Mouse (Mus musculus) left cerebral cortex, postnatal 10 days (tissue): ENCODE measurements around the gene Tbc1d20. TPM values are rescaled to one million over a fixed set of nuclear protein-coding genes. Genes with fewer than 3 reads are reported as not detected.

ENCODE experiments used
- DNase-seq, 2 experiments: peaks; one replicate each; pipeline ENCODE4 v3.0.0; 2021 to 2022; ENCODE audit warnings: low spot score in 2 of 2, mixed read lengths in 1 of 2; ENCODE audit errors: extremely low spot score in 1 of 2
- intact Hi-C: fragments of 180-260 bp; cut with DNase I; formaldehyde crosslinking; loops from one replicate; pipeline ENCODE4 v1.15.1; 2025
- total RNA-seq, 2 experiments: library from RNA; stranded (reverse); gene quantifications; 2 replicates each; pipeline ENCODE4 v1.2.3; 2021

Tbc1d20 gene
- total RNA-seq, 2 experiments from 2014 or later = 42.8 to 46.9 TPM

DNA sequence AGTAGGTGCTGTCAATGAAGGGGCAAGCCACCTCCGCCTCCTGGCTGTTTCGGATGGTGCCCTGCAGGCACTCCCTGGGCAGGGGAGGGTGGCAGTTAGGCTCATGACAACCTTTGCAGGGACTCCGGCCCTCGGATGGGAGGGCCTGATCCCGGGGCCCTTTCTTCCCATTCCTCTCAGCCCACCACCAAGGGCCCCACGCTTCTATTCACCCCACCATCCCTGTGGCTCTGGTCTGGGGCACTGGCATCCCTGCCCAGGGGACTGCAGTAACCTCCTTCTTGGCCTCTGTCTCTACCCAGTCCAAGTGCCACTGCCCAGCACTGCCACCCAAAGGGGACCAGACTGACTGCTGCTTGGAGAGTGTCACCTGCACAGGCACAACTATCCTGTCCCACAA is 28.6 kb downstream of the Tbc1d20 start:
- intact Hi-C loops = loop anchor here (10.0 kb wide), 1 partner anchor 67 kb away; no protein-coding TSS in a partner anchor

GRCm38 (mm10) chr2:152323971-152324370 is 30.3 kb downstream of the Tbc1d20 start:
- intact Hi-C loops = loop anchor here (10.0 kb wide), 1 partner anchor 69 kb away; no protein-coding TSS in a partner anchor
- no peak for DNase-seq

More for the DNA sequence above, 28.6 kb downstream of the Tbc1d20 start:
- no peak for DNase-seq

- no peak for DNase-seq
- intact Hi-C loops = loop anchor here (10.0 kb wide), 1 partner anchor 70 kb away; no protein-coding TSS in a partner anchor
These were observed 31.2 kb downstream of the Tbc1d20 start for GRCm38 (mm10) chr2:152324842-152325241.

GRCm38 (mm10) chr2:152326157-152326556 is 32.5 kb downstream of the Tbc1d20 start:
- DNase-seq = no peak
- intact Hi-C loops = loop anchor here (10.0 kb wide), 1 partner anchor 71 kb away; no protein-coding TSS in a partner anchor

DNA sequence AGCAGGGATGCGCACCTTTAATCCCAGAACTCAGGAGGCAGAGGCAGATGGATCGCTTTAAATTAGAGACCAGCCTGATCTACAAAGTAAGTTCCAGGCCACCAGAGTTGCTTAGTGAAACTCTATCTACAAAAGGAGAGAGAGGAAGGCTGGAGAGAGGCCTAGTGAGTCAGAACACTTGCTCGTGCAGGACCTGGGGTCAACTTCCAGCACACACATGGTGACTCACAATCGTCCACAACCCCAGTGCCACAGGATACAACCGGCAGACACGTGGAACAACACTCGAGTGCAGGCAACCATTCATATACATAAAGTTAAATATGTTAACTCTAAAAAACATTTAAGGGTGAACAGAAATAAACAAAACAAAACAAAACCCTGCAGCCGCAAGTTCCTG is 33.0 kb downstream of the Tbc1d20 start:
- intact Hi-C loops = loop anchor here (10.0 kb wide), 1 partner anchor 72 kb away; no protein-coding TSS in a partner anchor
- DNase-seq = no peak

DNA sequence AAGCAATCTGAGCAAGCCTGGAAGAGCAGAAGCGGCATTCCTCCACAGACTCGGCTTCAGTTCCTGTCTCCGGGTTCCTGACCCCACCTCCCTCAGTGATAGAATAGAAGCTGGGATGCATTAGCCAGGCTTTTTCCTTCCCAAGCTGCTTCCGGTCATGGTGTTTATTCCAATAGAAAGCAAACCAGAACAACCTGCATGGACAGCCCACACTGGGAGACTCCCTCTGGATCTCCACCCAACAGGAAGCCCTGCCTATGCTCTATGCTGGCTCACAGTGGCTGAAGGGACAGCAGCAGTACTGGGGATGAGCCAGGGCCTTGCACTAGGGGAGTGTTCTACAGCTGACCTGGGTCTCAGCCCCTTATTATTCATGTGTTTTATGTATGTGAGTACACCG is 34.4 kb downstream of the Tbc1d20 start:
- no peak for DNase-seq
- intact Hi-C loops = loop anchor here (10.0 kb wide), 1 partner anchor 73 kb away; no protein-coding TSS in a partner anchor

GRCm38 (mm10) chr2:152330858-152331423 is 37.3 kb downstream of the Tbc1d20 start:
- DNase-seq = no peak

DNA sequence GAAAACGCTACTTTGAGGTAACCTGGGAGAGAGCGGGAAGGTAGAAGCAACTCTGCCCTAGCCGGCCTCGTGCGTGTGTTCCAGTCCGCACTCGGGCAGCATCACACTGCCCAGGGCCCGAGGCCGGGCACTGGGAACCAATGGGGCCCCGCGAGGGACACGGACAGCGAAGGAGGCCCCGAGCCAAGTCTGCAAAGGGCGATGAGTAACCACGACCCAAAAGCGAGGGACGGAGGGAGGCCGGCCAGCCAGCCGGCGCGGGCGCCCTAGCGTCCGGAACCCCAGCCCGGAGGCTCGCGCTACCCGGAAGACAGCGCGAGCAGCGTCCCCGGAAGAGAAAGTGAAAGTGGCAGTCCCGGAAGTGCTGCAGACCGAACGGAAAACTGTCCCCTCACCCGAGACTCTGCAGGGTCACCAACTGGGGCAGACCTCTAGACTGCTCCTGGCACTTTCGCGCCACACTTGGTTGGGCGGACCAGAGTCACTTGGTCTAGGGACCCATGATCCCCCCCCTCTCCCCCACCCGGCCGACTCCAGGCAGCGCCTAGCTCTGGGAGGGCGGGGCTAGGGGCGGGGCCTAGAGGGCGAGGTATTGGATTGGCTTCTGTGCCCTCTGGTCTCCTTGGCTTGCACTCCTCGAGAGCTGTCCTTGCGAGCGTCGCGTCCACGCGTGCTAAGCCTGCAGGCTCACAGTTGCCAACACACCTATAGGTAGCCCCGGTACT is 38.6 kb downstream of the Tbc1d20 start, which contains the start of gene Rbck1:
TSS of gene Rbck1 (minus strand) at position 553 of the 725 bp plus-strand sequence.
- intact Hi-C loops = no loop called here
- DNase-seq = peak; percentile 77 to 89

More at GRCm38 (mm10) chr2:152330858-152331423, 37.3 kb downstream of the Tbc1d20 start:
- intact Hi-C loops = no loop called here

DNA sequence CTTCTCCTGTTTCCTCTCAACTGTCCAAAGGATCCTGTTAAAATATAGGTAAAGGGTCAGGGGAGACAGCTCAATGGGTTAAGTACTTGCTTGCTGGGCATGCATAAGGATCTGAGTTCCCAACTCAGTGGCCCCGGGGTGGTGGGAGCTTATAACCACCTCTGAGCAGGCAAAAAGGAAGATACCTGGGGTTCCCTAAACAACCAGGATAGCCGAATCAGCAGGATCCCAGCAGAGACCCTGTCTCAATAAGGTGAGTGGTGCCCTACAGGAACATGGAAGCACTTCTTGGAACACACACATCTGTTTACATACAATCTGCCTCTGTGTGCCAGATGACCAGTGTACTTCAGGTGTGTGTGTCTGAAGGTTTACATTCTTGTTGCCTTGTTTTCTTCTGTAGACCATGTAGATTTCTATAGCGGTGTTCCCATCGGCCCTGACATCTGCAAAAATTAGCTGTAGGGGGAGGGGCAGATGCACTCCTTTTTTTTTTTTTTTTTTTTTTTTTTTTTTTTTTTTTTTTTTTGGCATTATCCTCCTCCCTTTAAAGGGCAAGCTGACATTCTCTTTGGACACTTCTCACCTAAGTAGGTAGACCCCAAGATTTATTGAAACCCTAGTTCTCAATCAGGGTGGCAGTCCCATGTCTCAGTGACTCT is 39.8 kb downstream of the Tbc1d20 start:
- DNase-seq = no peak
- intact Hi-C loops = no loop called here

DNA sequence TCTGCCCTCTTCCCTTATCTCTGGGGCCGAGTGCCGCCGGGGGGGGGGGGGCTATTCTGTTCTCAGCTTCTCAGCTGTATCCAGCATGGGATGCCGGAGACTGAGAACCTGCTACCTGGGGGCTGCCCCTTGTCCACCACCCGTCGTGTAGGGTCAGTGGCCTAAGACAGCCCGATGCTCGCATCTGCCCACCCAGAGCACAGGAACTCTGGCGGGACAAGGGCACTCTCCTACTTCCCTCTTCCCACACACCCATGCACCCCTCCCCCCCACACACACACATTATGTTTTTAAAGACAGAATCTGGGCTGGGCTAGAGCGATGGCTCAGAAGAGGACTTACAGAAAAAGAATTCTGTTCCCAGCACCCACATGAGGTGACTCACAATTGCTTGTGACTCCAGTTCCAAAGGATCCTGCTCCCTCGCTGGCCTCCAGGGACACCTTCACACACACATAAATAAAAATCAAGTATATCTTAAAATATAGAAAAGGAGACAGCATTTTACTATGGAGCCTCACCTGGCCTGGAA is 41.7 kb downstream of the Tbc1d20 start:
- DNase-seq = no peak

GRCm38 (mm10) chr2:152336856-152337255 is 43.2 kb downstream of the Tbc1d20 start:
- DNase-seq = no peak
- intact Hi-C loops = no loop called here

More for the DNA sequence above, 41.7 kb downstream of the Tbc1d20 start:
- intact Hi-C loops = no loop called here

- intact Hi-C loops = no loop called here
- no peak for DNase-seq
These were observed 44.1 kb downstream of the Tbc1d20 start for GRCm38 (mm10) chr2:152337591-152338212.

DNA sequence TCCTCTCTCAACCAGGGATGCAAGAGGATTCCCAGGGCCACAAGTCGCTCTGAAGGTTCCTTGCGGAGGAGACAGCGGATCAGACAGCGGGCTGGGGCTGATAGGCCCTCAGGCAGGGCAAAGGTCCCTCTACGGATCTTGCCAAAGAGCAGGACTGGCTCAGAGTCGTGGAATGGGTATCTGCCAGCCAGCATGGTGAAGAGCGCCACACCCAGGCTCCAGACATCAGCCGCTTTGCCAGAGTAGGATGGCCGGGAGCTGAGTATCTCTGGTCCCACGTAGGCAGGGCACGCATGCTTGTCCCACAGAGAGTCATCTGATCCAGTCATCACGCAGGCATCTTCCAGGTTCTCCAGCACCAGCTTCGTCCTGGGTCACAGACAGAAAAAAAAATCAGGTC is 44.7 kb downstream of the Tbc1d20 start:
- intact Hi-C loops = no loop called here
- DNase-seq = no peak

GRCm38 (mm10) chr2:152339631-152340179 is 46.1 kb downstream of the Tbc1d20 start:
- intact Hi-C loops = no loop called here
- no peak for DNase-seq

DNA sequence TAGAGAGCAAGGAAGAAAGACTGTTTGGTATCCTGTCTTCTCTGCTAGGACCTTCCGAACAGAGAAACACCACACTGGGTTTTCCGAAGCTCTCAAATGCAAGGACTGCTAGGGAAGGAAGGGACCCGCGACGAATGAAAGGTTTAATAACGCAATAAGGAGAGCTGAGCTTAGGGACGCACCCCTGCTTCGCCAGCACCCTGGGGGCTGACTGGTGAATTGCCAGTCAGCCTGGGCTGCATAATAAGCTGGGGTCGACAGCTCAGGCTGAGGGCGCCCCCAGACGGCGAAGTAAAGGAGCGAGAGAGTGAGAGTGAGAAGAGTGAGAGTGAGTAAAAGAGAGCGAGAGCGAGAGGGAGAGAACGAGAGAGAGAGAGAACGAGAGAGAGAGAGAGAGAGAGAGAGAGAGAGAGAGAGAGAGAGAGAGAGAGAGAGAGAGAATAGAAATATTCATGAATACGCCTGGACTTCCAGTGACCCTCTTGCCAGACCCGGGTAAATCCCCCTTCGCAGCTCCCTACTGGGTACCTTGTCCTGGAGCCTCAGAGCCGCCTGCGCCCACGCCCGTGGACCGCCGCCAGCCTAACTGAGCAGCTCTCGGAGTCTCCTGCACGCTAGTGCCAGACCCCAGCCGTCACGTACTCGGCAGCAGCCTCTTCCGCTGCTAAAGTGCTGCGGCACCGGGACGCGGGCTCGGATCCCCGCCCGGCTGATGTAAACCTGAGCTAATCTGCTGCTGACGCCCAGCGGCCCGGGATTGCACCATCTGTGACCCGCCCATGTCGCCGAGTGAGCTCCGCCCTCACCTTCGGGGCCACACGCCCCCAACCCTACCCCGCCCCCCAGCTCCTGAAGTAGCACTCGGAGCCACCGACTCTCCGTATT is 49.9 kb downstream of the Tbc1d20 start, which contains the start of gene Trib3:
TSS of gene Trib3 (minus strand) at position 704 of the 885 bp plus-strand sequence.
- peak; percentile 57 to 88 for DNase-seq
- intact Hi-C loops = no loop called here

DNA sequence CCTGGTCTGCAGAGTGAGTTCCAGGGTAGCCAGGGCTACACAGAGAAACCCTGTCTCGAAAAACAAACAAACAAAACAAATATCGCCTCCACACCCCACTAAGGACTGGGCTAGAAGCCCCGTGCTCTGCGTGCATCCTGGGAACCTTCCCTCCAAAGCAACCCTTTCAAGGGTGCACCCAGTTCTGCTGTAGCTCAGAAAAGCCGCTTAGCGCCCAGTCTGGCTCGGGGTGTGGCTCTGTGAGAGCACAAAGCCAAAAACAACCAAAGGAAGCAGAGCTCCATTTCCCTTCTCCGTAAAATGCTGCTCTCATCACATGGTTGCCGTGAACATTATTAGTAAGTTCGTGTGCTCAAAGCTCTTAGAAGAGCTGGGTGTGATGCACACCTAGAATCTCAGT is 50.7 kb downstream of the Tbc1d20 start:
- peak in 1 of 2 experiments; percentile 53 for DNase-seq
- intact Hi-C loops = no loop called here

- intact Hi-C loops = no loop called here
These were observed 51.3 kb downstream of the Tbc1d20 start for GRCm38 (mm10) chr2:152344909-152345308.

More at GRCm38 (mm10) chr2:152344909-152345308, 51.3 kb downstream of the Tbc1d20 start:
- DNase-seq = no peak
